Mouse (Mus musculus) liver, embryonic 14.5 days (tissue): ENCODE measurements around the gene Catspere2.

ENCODE experiments used
- CTCF ChIP-seq: IDR thresholded peaks from 2 replicates; pipeline ENCODE4 v1.5.1; 2016; ENCODE audit warnings: antibody characterized with exemption, low read depth, control low read depth
- EP300 ChIP-seq: IDR thresholded peaks from 2 replicates; pipeline ENCODE4 v1.6.1; 2016; ENCODE audit warnings: antibody characterized with exemption, low read depth

- TF ChIP-seq CTCF (no peak), EP300 (no peak)
Observed at GRCm38 (mm10) chr1:178219166-178220077, 236.2 kb downstream of the Catspere2 start.
